Mouse (Mus musculus) regulatory T cell (primary cell): ENCODE results near the gene Tnfaip8l3.

ENCODE experiments used
- in situ Hi-C: fragments of 300-600 bp; cut with MboI, MseI; formaldehyde crosslinking; loops from one replicate; pipeline ENCODE4 v1.15.1; 2025; ENCODE audit warnings: high pct_unique_total_duplicates

Tnfaip8l3 gene

DNA sequence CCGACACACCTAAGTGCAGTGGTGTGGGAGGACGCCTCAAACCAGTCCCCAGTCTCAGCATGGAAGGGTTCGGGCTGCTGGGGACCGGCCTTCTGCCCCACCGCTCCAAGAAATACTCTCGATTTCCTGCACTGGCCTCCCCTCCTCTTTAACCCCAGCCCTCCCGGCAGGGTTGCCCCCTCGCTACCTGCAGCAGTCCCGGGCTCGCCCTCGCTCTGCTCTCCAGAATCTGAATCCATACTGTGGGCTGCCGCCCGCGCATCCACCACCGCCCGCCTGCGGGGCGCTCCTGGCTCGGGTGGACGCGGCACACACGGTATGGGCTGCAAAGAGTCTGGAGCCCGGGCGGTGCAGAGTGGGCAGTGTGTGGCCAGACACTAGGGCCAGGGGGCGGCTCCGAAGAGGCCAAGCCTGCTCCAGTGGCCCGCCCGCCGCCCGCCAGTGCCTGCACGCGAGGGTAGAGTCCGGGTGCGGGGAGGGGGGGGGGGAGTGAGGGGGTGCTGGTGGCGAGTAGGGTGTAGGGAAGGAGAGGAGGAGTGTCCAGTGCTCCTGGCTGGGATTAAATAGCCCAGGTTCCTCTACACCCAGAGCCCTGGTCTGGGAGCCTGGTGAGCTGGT is at the start of gene Tnfaip8l3:
Gene Tnfaip8l3 (minus strand): TSS at position 357 of the 618 bp plus-strand sequence.
- in situ Hi-C loops, result no loop called here

DNA sequence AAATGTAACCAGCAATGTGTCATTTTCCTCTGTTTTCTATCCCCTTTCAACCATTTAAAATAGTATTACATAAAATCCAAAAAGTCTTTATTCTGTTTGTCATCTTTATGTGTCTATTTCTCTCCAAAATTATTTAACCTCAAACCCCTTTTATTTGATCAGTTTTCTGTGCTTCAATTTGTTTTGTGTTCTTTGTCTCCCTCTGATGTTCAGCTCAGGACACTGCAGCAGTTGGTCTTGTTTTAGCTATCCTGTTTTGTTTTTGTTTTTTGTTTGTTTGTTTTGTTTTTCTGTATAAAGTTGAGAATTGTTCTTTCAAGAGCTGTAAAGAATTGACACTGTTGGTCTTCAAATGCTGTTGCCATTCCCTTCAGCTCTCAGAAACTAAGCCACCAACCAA is 44.5 kb upstream of the Tnfaip8l3 start:
- in situ Hi-C loops, result no loop called here

- in situ Hi-C loops, result no loop called here
These were observed 30.4 kb upstream of the Tnfaip8l3 start for GRCm38 (mm10) chr9:54098636-54099035.

- in situ Hi-C loops, result no loop called here
These were observed 28.9 kb upstream of the Tnfaip8l3 start for GRCm38 (mm10) chr9:54097091-54097490.

DNA sequence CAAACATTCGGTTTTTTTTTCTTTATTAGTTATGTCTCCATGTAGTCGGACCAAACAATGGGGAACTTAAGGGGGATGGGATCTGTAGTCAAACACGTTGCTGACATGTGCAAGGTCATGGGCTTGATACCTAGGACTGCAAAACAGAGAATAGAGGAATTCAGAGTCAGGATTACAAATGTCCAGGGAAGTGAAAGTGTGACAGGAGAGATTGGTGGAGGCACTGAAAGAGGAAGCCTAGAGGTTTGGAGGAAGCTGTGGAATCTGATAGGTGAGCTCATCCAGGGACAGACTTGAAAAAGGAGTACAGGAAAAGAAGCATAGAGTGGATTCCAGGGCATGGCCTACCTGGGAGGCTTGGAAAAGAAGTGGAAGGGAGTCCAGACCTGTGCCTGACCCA is 16.1 kb upstream of the Tnfaip8l3 start:
- in situ Hi-C loops, result no loop called here

- in situ Hi-C loops, result no loop called here
These were observed 9.6 kb upstream of the Tnfaip8l3 start for GRCm38 (mm10) chr9:54077740-54078139.

- in situ Hi-C loops, result no loop called here
These were observed 6.7 kb upstream of the Tnfaip8l3 start for GRCm38 (mm10) chr9:54074901-54075300.

- in situ Hi-C loops, result no loop called here
These were observed 5.5 kb upstream of the Tnfaip8l3 start for GRCm38 (mm10) chr9:54073688-54074087.

- in situ Hi-C loops, result no loop called here
These were observed 3.4 kb upstream of the Tnfaip8l3 start for GRCm38 (mm10) chr9:54071474-54072095.

GRCm38 (mm10) chr9:54069204-54069603 is 1.0 kb upstream of the Tnfaip8l3 start:
- in situ Hi-C loops, result no loop called here

- in situ Hi-C loops, result no loop called here
These were observed 589 bp upstream of the Tnfaip8l3 start for GRCm38 (mm10) chr9:54068777-54069176.

DNA sequence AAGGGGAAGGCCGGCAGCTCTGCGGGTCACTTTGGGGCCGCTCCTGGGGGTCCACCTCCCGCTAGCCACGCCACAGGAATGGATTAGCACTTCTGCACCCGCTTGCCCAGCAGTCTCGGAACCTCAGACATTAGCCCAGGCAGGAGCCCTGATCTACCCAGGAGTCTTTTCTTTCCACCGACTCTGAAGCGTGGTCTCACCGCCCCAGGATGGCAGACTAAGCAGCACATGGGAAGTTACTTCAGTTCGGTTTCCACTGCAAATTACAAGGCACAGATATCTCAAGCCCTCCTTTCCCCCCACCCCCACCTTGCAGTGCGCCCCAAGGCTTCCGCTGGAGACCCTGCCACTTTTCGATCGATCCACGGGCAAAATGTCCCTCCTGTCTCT is 551 bp downstream of the Tnfaip8l3 start:
- in situ Hi-C loops, result no loop called here

DNA sequence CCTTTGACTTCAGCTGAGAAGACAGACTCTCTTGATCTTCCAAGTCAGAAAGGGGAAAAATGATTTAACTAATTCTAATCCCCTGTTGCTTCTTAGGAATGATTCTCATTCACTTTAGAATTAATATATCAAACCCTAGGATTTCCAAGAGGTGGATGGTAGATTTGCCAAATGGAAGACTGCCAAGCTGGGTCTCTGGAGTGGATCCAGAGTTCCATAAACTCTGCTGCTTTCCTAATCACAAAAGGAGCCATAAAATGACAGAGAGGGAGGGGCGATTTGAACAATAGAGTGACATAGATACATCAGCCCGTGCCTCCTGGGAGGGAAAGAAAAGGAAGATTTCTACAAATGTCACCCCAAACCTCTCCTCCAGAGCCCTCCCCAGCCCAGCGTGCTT is 3.4 kb downstream of the Tnfaip8l3 start:
- in situ Hi-C loops, result no loop called here

DNA sequence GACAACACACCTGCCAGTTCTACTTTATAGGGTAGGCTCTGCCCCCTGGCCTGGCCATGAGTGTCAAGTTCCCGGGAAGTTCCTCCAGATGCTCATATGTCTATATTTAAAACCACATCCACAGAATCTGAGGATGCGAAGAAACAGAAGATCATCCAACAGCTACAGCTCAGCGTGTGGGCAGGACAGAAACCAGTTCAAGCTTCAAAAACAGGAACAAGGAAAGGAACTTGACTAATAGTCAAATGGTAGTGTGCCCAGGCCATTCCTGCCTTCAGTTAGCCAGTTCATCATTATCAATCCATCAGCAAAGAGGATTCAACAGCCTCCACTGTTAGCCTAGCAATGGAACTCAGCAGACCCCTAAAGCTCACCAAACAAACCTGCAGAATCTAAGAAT is 4.5 kb downstream of the Tnfaip8l3 start:
- in situ Hi-C loops, result no loop called here

DNA sequence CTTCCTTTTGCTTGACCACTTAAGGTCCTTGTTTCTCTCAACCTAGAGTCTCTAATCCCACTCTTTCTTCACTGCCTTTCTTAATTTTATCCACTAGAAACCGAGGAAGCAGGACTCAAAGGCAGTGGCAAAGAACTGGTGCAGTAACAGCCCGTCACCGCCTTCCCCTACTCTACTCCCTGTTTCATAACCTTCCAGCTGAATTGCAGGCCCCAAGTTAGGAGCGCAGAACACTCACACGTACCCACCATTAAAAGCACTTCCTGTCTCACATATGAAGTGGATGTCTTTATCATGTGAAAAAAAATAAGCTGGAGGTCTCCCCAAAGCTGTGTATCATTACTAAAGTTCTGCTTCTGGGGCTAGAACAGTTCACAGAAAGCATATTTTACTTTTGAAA is 6.5 kb downstream of the Tnfaip8l3 start:
- in situ Hi-C loops, result no loop called here

DNA sequence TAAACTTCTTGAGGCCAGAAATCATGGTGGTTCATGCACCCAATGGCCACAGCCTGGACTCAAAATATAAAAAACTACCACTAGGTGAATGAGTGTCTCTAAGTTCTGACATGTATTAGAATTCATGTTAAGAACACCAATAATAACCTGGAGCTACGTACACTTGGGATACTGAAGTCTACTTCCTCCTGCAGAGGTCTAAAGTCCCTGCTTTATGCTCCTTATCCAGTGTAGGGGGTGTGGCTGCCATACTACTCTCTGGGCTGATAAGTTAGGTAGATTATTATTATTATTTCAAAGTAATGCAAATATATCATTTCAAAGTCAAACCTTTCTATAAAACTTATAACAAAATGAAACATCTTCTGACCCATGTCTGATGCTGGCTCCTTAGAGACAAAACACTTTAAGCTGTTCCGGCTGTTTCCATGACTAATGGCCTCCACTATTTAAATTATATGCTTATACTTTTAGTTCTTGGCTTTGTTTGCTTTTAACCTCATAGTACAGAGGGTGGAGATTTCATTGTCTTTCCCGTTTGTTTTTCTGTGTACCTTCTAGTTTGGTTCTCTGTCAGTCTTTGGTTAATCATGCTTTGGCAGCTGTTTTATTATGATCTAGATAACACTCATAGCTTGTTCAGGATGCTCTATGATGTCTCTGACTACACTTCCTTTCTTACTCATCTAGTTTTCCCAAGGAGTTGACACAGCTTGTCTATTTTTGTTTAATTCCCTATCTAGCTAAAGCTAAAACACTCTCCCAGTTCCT is 16.7 kb downstream of the Tnfaip8l3 start:
- in situ Hi-C loops, result loop anchor here (10.0 kb wide), 1 partner anchor 187 kb away; no protein-coding TSS in a partner anchor

DNA sequence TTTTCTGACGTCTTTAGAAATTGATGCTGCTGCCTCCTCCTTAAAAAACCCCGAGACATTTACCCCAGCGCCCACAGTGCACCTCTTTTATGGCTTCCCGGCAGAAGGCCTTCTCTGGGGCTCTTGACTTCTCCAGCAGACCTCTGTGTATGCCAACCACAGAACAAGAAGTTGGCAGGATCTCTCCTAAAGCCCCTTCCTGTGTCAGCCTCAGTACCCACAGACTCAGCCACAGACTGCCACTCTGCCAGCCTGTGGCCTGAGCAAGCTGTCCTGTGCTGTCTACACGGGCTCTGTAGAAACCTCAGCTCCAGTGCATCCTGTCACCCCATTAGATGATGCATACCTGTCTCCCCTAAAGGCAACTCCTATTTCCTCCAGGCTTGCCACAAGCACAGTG is 19.2 kb downstream of the Tnfaip8l3 start:
- in situ Hi-C loops, result no loop called here

DNA sequence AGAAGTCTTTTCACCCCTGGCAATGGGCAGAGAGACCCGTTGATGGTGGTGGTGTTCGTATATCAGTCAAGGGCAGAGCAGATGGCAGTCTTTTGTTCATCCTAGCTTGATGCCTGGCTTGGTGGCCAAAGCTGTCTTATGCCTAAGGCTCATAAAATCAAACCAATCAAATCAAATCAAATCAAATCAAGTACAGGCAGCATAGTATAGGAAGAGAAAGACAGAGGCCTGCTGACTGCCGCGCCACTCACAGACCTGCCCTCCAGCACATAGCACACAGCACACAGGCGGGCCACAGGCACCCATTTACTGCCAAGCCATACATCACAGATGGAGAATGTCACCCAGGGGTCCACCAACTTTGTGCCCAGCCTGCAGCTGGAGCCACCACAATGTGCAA is 25.1 kb downstream of the Tnfaip8l3 start:
- in situ Hi-C loops, result no loop called here

- in situ Hi-C loops, result no loop called here
These were observed 30.5 kb downstream of the Tnfaip8l3 start for GRCm38 (mm10) chr9:54037717-54038116.

- in situ Hi-C loops, result no loop called here
These were observed 33.5 kb downstream of the Tnfaip8l3 start for GRCm38 (mm10) chr9:54034691-54035090.

- in situ Hi-C loops, result no loop called here
These were observed 45.4 kb downstream of the Tnfaip8l3 start for GRCm38 (mm10) chr9:54022795-54023194.

DNA sequence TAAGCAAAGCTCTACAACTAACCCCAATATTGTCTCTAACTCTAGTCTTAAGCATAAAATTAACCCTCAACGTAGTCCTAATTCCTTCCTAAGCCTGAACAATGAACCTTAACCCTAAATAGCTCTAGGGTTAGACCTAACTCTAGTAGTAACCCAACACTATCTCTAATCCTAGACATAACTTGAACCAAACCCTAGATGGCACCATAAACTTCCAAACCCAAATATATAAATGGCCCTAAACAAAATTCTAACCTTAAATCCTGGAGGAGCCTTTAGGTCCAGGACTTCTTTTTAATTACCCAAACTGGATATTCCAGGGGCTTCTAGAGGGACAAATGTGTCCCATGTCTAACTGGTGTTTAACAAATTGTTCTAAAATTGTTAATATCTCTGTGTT is 73.7 kb downstream of the Tnfaip8l3 start:
- in situ Hi-C loops, result loop anchor here (5.0 to 25.0 kb wide), 2 partner anchors 343 to 668 kb away; partner anchors contain the start of gene Acsbg1

DNA sequence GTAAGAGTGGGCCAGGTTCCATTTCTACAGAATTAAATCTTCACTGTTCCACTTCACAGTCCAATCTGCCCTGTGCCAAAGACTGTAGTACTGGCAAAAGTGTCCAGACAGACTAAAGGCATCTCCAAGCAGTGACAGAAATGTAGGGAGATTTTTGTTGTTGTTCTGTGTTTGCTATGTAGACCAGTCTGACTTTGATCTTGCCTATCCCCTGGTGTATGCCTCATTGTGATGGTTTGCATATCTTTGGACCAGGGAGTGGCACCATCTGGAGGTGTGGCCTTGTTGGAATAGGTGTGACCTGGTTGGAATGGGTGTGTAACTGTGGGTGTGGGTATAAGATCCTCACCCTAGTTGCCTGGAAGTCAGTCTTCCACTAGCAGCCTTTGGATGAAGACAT is 75.6 kb downstream of the Tnfaip8l3 start:
- in situ Hi-C loops, result loop anchor here (5.0 to 25.0 kb wide), 2 partner anchors 345 to 670 kb away; partner anchors contain the start of gene Acsbg1
